Comparison of ENCODE assay signal across 21 mouse cellular contexts in genomic region chr13:24421987-24422386, GRCm38 (mm10).
DNase-seq lines count a peak whose midpoint lies in the region; ATAC-seq and TF ChIP-seq lines count a peak whose summit lies in the region.
"Had no signal": no experiment of that assay in that cellular context is flagged by ENCODE, and none has a peak within 500 bp of the region (broad histone marks: within the 10 kb centered on the region; RNA-seq: fewer than 3 reads in every experiment).

No protein-coding gene starts in this region.

- TF ChIP-seq EP300 in liver, postnatal 0 days (IDR thresholded peaks at IDR 0.05; ENCODE audit: low read depth), result peak; percentile 71

- H3K4me3 ChIP-seq in liver, embryonic 13.5 days (replicated peaks), result no peak overlapping the region
- no peak overlapping the region for H3K4me3 ChIP-seq in liver, postnatal 0 days (ENCODE audit: low read depth, low read length)
- H3K4me3 ChIP-seq: embryonic facial prominence, embryonic 10.5 days; forebrain, embryonic 13.5 days; heart, adult 2 months; heart, embryonic 15.5 days; hindbrain, embryonic 13.5 days had no signal

- DNase-seq in liver, embryonic 13.5 days, result peak; percentile 35
- DNase-seq in liver, postnatal 0 days, result no peak
- DNase-seq in right cerebral cortex, adult 2 months (ENCODE audit: low spot score in 2 of 2), result no peak
- no peak for DNase-seq in kidney, postnatal 10 days
- DNase-seq in embryo, embryonic 9.5 days (ENCODE audit: extremely low spot score), result no peak
- DNase-seq: adrenal gland, adult 8-10 months; adrenal gland, postnatal 36 days; cerebellum, adult 11 months; cerebellum, adult 8-10 months; cerebellum, postnatal 14 days; forebrain, postnatal 0 days; gastrocnemius, postnatal 14 days; heart, adult 2 months; heart, postnatal 14 days had no signal

- H3K4me1 ChIP-seq in liver, embryonic 13.5 days (replicated peaks), result peaks cover 69% of the 10 kb centered on the region
- peaks cover 23% of the 10 kb centered on the region for H3K4me1 ChIP-seq in liver, postnatal 0 days (ENCODE audit: insufficient read depth)

- H3K27ac ChIP-seq in liver, embryonic 13.5 days, result peak overlapping the region; percentile 85
- H3K27ac ChIP-seq in liver, postnatal 0 days (ENCODE audit: low read depth), result no peak overlapping the region
- H3K27ac ChIP-seq: embryonic facial prominence, embryonic 10.5 days; forebrain, embryonic 13.5 days; heart, adult 2 months; heart, embryonic 15.5 days; hindbrain, embryonic 13.5 days had no signal

- no peak overlapping the region; the same call in 1 of the 2 replicates for H3K9ac ChIP-seq in liver, embryonic 13.5 days
- no peak overlapping the region for H3K9ac ChIP-seq in liver, postnatal 0 days (replicated peaks)
- H3K9ac ChIP-seq: forebrain, embryonic 13.5 days; forebrain, postnatal 0 days; heart, embryonic 15.5 days; hindbrain, embryonic 13.5 days had no signal

- no peaks in the 10 kb centered on the region for H3K36me3 ChIP-seq in liver, embryonic 13.5 days
- H3K36me3 ChIP-seq in liver, postnatal 0 days (replicated peaks; ENCODE audit: insufficient read depth, low read length), result peaks cover 3% of the 10 kb centered on the region
- H3K36me3 ChIP-seq: embryonic facial prominence, embryonic 10.5 days; heart, embryonic 15.5 days; hindbrain, embryonic 13.5 days had no signal

- H3K27me3 ChIP-seq in liver, embryonic 13.5 days, result no peaks in the 10 kb centered on the region
- H3K27me3 ChIP-seq in liver, postnatal 0 days (ENCODE audit: insufficient read depth, low read length), result no peaks in the 10 kb centered on the region
- H3K27me3 ChIP-seq: CH12.LX; forebrain, embryonic 13.5 days; heart, embryonic 15.5 days; hindbrain, embryonic 13.5 days had no signal

- ATAC-seq in common myeloid progenitor, adult 5-6 weeks (replicated peaks; ENCODE audit: low read depth, poor library complexity, severe bottlenecking), result peak; percentile 40; the same call in 1 of the 2 replicates
- peak; percentile 27 for ATAC-seq in liver, embryonic 13.5 days (ENCODE audit: low read depth)
- ATAC-seq in liver, postnatal 0 days, result peak; percentile 4; the same call in 1 of the 2 replicates
- ATAC-seq: forebrain, embryonic 13.5 days; forebrain, postnatal 0 days had no signal

- H3K4me2 ChIP-seq in liver, embryonic 13.5 days, result no peak overlapping the region
- H3K4me2 ChIP-seq in liver, postnatal 0 days (ENCODE audit: low read depth, low read length), result no peak overlapping the region
- H3K4me2 ChIP-seq: forebrain, embryonic 13.5 days; heart, embryonic 11.5 days; heart, embryonic 15.5 days; hindbrain, embryonic 13.5 days had no signal

- H3K9me3 ChIP-seq in liver, embryonic 13.5 days (replicated peaks), result no peaks in the 10 kb centered on the region
- no peaks in the 10 kb centered on the region for H3K9me3 ChIP-seq in liver, postnatal 0 days (ENCODE audit: low read length)
- H3K9me3 ChIP-seq: embryonic facial prominence, embryonic 10.5 days; forebrain, embryonic 13.5 days; heart, embryonic 15.5 days; hindbrain, embryonic 13.5 days had no signal

- TF ChIP-seq CTCF in liver, postnatal 0 days (IDR thresholded peaks at IDR 0.05; ENCODE audit: low read depth), result no peak

- WGBS in liver, embryonic 13.5 days (ENCODE audit: insufficient replicate concordance), result 16% methylated on average over 3 of the region's 3 CpGs
- WGBS in liver, postnatal 0 days (ENCODE audit: insufficient replicate concordance), result 41% methylated on average over 3 of the region's 3 CpGs
